Mouse (Mus musculus) liver, embryonic 11.5 days (tissue): ENCODE measurements at regions not wholly inside any gene's neighbourhood (a gene's known extent, or its start where the extent isn't known, plus 50 kb on each side); places are given as distances from the start of the nearest gene placed in this dataset.

Source experiments
- ATAC-seq: fragments of 200-750 bp; cut with Nextera tagmentation; replicated peaks from 2 replicates; pipeline ENCODE4 v1.8.0; 2017; ENCODE audit warnings: moderate number of reproducible peaks, mild to moderate bottlenecking, moderate TSS enrichment, moderate library complexity; ENCODE audit not compliant: low FRiP score
- DNase-seq: peaks from one replicate; pipeline ENCODE4 v3.0.0-alpha.2; 2017; ENCODE audit warnings: low spot score
- H3K27ac ChIP-seq: fragments of 300-500 bp; sonication (generic); 2 replicates; pipeline ENCODE4 v1.5.1; 2014; ENCODE audit warnings: mild to moderate bottlenecking, low read depth, low read length, control low read depth
- H3K27me3 ChIP-seq: fragments of 300-500 bp; sonication (generic); replicated peaks from 2 replicates; pipeline ENCODE4 v1.6.1; 2014; ENCODE audit warnings: low read length, mixed read lengths; ENCODE audit not compliant: control insufficient read depth, insufficient read depth
- H3K36me3 ChIP-seq: fragments of 300-500 bp; sonication (generic); 2 replicates; pipeline ENCODE4 v1.6.1; 2014; ENCODE audit warnings: mild to moderate bottlenecking, low read length, moderate library complexity, mixed read lengths; ENCODE audit not compliant: control insufficient read depth, insufficient read depth
- H3K4me1 ChIP-seq: fragments of 300-500 bp; sonication (generic); replicated peaks from 2 replicates; pipeline ENCODE4 v1.6.1; 2014; ENCODE audit warnings: low read length, mixed read lengths; ENCODE audit not compliant: control insufficient read depth, insufficient read depth
- H3K4me2 ChIP-seq: fragments of 300-500 bp; sonication (generic); 2 replicates; pipeline ENCODE4 v1.6.1; 2014; ENCODE audit warnings: mild to moderate bottlenecking, control low read depth, moderate library complexity
- H3K4me3 ChIP-seq: fragments of 300-500 bp; sonication (generic); 2 replicates; pipeline ENCODE4 v1.5.1; 2014; ENCODE audit warnings: low read depth, low read length, control low read depth
- H3K9ac ChIP-seq: fragments of 300-500 bp; sonication (generic); 2 replicates; pipeline ENCODE4 v1.6.1; 2014; ENCODE audit warnings: low read depth, low read length, control low read depth
- H3K9me3 ChIP-seq: fragments of 300-500 bp; sonication (generic); 2 replicates; pipeline ENCODE4 v1.6.1; 2016; ENCODE audit warnings: low read length, inconsistent platforms, mixed read lengths; ENCODE audit not compliant: control insufficient read depth
- WGBS: fragments of 180-500 bp; shearing (Covaris S2); extraction: QIAGEN DNeasy Blood & Tissue Kit; methylation state at CpG from one replicate; pipeline ENCODE4 v1.1.7; 2014; 5-methylcytosine and 5-hydroxymethylcytosine counted together

DNA sequence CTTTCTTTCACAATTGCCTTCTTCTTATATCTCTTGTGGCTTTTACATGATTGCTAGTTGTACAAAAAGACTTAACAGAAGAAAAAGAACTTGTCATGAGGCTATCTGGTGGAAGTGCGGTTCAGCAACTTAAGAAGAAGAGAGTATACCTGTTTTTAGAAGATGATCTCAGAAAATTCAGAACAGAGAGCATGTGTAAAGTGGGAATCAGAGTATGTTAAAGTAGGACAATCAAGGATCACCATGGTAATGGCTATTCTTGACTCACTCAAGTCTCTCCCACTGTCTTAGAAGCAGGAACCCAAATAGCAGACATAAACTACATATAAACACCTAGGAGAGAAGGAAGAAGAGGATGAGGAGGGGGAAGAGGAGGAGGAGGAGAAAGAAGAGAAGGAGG is 857.9 kb upstream of the Nr2f1 start:
- H3K4me3 ChIP-seq, result no peak overlapping the region
- no peak for ATAC-seq
- WGBS, result 79% methylated on average over 1 of the region's 1 CpGs
- no peak overlapping the region for H3K9ac ChIP-seq
- no peaks in the 10 kb centered on the region for H3K4me1 ChIP-seq
- no peaks in the 10 kb centered on the region for H3K27me3 ChIP-seq
- H3K27ac ChIP-seq, result no peak overlapping the region
- DNase-seq, result no peak
- no peaks in the 10 kb centered on the region for H3K36me3 ChIP-seq
- H3K4me2 ChIP-seq, result no peak overlapping the region
- H3K9me3 ChIP-seq, result no peaks in the 10 kb centered on the region

- H3K4me1 ChIP-seq, result no peaks in the 10 kb centered on the region
- DNase-seq, result no peak
- H3K4me2 ChIP-seq, result no peak overlapping the region
- ATAC-seq, result no peak
- H3K27me3 ChIP-seq, result no peaks in the 10 kb centered on the region
- H3K4me3 ChIP-seq, result no peak overlapping the region
- H3K36me3 ChIP-seq, result no peaks in the 10 kb centered on the region
- no peak overlapping the region for H3K9ac ChIP-seq
- no peaks in the 10 kb centered on the region for H3K9me3 ChIP-seq
- no peak overlapping the region for H3K27ac ChIP-seq
Observed at GRCm38 (mm10) chr13:79054481-79054880, 854.9 kb upstream of the Nr2f1 start.

DNA sequence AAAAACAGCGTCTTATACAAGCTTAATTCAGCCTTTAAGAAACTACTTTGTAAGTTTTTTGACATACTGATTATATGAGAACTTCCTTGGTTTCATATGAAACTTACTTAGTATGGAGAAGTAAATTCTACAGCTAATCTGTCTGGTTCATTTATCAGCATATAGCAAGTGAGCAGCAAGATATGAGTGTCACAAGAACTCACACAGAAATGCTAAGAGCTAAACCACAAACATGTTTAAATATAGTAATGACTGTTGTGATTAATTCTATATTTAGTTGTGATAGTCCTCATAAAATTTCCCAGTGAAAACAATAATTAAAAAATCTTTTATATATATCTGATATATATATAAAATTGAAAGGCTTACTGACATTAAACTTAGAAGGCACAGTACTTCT is 853.9 kb upstream of the Nr2f1 start:
- WGBS, result 78% methylated on average over 1 of the region's 1 CpGs
- H3K4me2 ChIP-seq, result no peak overlapping the region
- no peak overlapping the region for H3K27ac ChIP-seq
- no peaks in the 10 kb centered on the region for H3K9me3 ChIP-seq
- ATAC-seq (no peak), DNase-seq (no peak)
- H3K4me3 ChIP-seq, result no peak overlapping the region
- H3K27me3 ChIP-seq, result no peaks in the 10 kb centered on the region
- H3K4me1 ChIP-seq, result no peaks in the 10 kb centered on the region
- H3K9ac ChIP-seq, result no peak overlapping the region
- no peaks in the 10 kb centered on the region for H3K36me3 ChIP-seq

DNA sequence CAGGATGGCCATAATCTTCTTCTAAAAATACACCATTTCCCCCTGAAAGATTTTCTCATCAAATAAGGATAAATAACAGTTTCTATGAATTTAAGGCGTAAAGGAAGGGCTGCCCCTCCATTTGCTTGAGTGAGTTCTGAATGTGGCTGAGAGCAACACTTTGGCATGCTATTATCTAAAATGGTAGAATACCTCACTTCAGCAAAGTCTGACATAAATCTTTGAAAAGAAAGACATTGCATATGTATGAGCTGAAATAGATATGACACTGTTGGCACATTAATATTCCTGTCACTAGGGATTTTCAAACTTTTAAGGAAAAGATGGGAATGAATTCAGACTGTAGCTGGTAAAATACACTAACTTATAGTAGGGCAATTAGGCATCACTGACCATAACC is 847.7 kb upstream of the Nr2f1 start:
- no peaks in the 10 kb centered on the region for H3K36me3 ChIP-seq
- H3K4me1 ChIP-seq, result no peaks in the 10 kb centered on the region
- DNase-seq, result no peak
- H3K4me3 ChIP-seq, result no peak overlapping the region
- H3K9me3 ChIP-seq, result no peaks in the 10 kb centered on the region
- H3K27me3 ChIP-seq, result no peaks in the 10 kb centered on the region
- ATAC-seq, result no peak
- H3K4me2 ChIP-seq, result no peak overlapping the region
- WGBS, result 77% methylated on average over 1 of the region's 1 CpGs
- H3K27ac ChIP-seq, result no peak overlapping the region
- H3K9ac ChIP-seq, result no peak overlapping the region

DNA sequence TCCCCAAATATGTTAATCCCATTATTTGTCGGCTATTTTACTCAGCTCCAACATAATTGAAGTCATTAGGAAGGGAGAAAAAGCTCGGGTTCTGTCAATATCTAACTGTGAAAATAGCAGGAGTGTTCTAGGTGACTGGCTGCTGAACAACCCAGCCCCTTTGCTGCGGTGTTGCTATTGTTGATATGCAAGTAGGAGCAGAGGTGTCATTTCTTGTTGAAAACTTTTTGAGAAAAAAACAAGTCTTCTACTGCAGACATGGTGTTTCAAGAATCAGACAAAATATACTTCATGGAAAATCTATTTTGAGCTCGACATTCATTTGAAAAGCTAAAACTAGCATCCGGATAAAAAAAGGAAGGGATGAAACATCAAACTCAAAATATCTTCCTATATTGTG is 845.1 kb upstream of the Nr2f1 start:
- no peak overlapping the region for H3K27ac ChIP-seq
- WGBS, result 58% methylated on average over 5 of the region's 5 CpGs
- no peaks in the 10 kb centered on the region for H3K27me3 ChIP-seq
- H3K36me3 ChIP-seq, result no peaks in the 10 kb centered on the region
- no peak overlapping the region for H3K4me3 ChIP-seq
- no peak for DNase-seq
- H3K4me2 ChIP-seq, result no peak overlapping the region
- H3K9me3 ChIP-seq, result no peaks in the 10 kb centered on the region
- H3K9ac ChIP-seq, result no peak overlapping the region
- no peak for ATAC-seq
- no peaks in the 10 kb centered on the region for H3K4me1 ChIP-seq

DNA sequence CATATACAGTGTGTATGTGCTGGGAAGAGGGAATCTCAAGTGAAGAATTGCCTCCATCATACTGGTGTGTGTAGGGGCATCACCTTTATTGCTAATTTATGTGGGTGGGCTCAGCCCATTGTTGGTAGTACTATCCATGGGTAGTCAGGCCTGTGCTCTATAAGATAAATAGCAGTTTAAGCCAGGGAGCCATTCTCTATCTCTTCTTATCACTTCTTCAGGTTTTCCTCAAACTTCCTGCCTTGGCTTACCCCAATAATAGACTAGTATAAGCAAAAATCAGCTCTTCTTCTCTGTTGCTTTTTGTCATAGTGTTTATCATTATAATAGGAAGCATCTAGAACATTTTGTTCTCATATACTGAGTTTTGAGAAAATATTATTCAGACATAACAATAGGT is 838.3 kb upstream of the Nr2f1 start:
- Histone ChIP-seq H3K4me3 (no peak overlapping the region), H3K36me3 (no peaks in the 10 kb centered on the region), H3K4me1 (no peaks in the 10 kb centered on the region), H3K4me2 (no peak overlapping the region), H3K9ac (no peak overlapping the region), H3K9me3 (no peaks in the 10 kb centered on the region), H3K27ac (no peak overlapping the region), H3K27me3 (no peaks in the 10 kb centered on the region)
- DNase-seq (no peak), ATAC-seq (no peak)

DNA sequence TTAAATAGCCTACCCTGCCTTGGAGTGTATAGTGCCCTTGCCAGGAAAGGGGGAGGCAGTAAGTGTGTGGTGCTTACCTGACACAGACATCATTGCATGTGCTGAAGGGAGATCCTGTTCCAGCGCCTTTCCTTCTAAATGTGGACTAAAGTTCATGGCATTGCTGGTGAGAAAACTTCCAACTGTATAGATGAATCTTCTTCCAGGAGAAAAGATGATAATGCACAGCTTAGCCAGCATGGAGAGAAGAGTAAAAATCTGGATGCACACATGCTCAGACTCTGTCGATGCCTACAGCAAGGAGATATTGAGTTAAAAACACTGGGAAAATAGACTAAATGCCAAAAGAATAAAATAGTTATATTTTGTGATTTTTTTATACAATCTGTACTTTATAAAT is 835.7 kb upstream of the Nr2f1 start:
- DNase-seq, result no peak
- Histone ChIP-seq H3K27me3 (no peaks in the 10 kb centered on the region), H3K36me3 (no peaks in the 10 kb centered on the region), H3K4me1 (no peaks in the 10 kb centered on the region), H3K4me2 (no peak overlapping the region), H3K9me3 (no peaks in the 10 kb centered on the region), H3K4me3 (no peak overlapping the region), H3K27ac (no peak overlapping the region), H3K9ac (no peak overlapping the region)
- no peak for ATAC-seq
- 74% methylated on average over 2 of the region's 2 CpGs for WGBS

- Histone ChIP-seq H3K4me3 (no peak overlapping the region), H3K9me3 (no peaks in the 10 kb centered on the region), H3K27ac (no peak overlapping the region), H3K36me3 (no peaks in the 10 kb centered on the region), H3K27me3 (no peaks in the 10 kb centered on the region), H3K4me2 (no peak overlapping the region), H3K9ac (no peak overlapping the region), H3K4me1 (no peaks in the 10 kb centered on the region)
- DNase-seq, result no peak
- ATAC-seq, result no peak
Observed at GRCm38 (mm10) chr13:79029974-79030373, 830.4 kb upstream of the Nr2f1 start.

- no peaks in the 10 kb centered on the region for H3K4me1 ChIP-seq
- DNase-seq (no peak), ATAC-seq (no peak)
- H3K27me3 ChIP-seq, result no peaks in the 10 kb centered on the region
- H3K36me3 ChIP-seq, result no peaks in the 10 kb centered on the region
- H3K4me3 ChIP-seq, result no peak overlapping the region
- 45% methylated on average over 4 of the region's 4 CpGs for WGBS
- H3K9ac ChIP-seq, result no peak overlapping the region
- H3K27ac ChIP-seq, result no peak overlapping the region
- no peaks in the 10 kb centered on the region for H3K9me3 ChIP-seq
- H3K4me2 ChIP-seq, result no peak overlapping the region
Observed at GRCm38 (mm10) chr13:79027877-79028760, 828.6 kb upstream of the Nr2f1 start.
